Mouse (Mus musculus): ENCODE measurements at regions not wholly inside any gene's neighbourhood (a gene's known extent, or its start where the extent isn't known, plus 50 kb on each side); places are given as distances from the start of the nearest gene placed in this dataset.
A peak's percentile ranks its signal among the peaks of the same experiment; 100 is the strongest.

- no peak for DNase-seq (ENCODE audit: low spot score)
- Histone ChIP-seq H3K9ac (replicated peaks; ENCODE audit: low read depth, low read length) (no peak overlapping the region), H3K27ac (ENCODE audit: low read depth) (no peak overlapping the region), H3K27me3 (ENCODE audit: control insufficient read depth, insufficient read depth, low read length) (no peaks in the 10 kb centered on the region), H3K4me1 (ENCODE audit: control insufficient read depth, insufficient read depth) (no peaks in the 10 kb centered on the region), H3K4me3 (ENCODE audit: low read depth, low read length) (no peak overlapping the region), H3K36me3 (replicated peaks; ENCODE audit: control insufficient read depth, insufficient read depth, low read length) (no peaks in the 10 kb centered on the region), H3K9me3 (replicated peaks; ENCODE audit: control insufficient read depth, low read length) (no peaks in the 10 kb centered on the region), H3K4me2 (ENCODE audit: low read depth, low read length) (no peak overlapping the region)
- TF ChIP-seq EP300 (IDR thresholded peaks at IDR 0.05; ENCODE audit: low read depth) (no peak), CTCF (IDR thresholded peaks at IDR 0.05; ENCODE audit: low read depth) (no peak)
- 34% methylated on average over 4 of the region's 4 CpGs for whole genome bisulfite sequencing
- ATAC-seq (ENCODE audit: insufficient read depth, low read depth), result no peak
These were observed 440.1 kb upstream of the B3galt2 start for GRCm38 (mm10) chr1:143200213-143200889.

GRCm38 (mm10) chr1:143200971-143201370 lies 439.5 kb upstream of the B3galt2 start:
- TF ChIP-seq CTCF (IDR thresholded peaks at IDR 0.05; ENCODE audit: low read depth) (no peak), EP300 (IDR thresholded peaks at IDR 0.05; ENCODE audit: low read depth) (no peak)
- Histone ChIP-seq H3K36me3 (replicated peaks; ENCODE audit: control insufficient read depth, insufficient read depth, low read length) (no peaks in the 10 kb centered on the region), H3K9me3 (replicated peaks; ENCODE audit: control insufficient read depth, low read length) (no peaks in the 10 kb centered on the region), H3K27ac (ENCODE audit: low read depth) (no peak overlapping the region), H3K4me1 (ENCODE audit: control insufficient read depth, insufficient read depth) (no peaks in the 10 kb centered on the region), H3K4me2 (ENCODE audit: low read depth, low read length) (no peak overlapping the region), H3K9ac (replicated peaks; ENCODE audit: low read depth, low read length) (no peak overlapping the region), H3K4me3 (ENCODE audit: low read depth, low read length) (no peak overlapping the region), H3K27me3 (ENCODE audit: control insufficient read depth, insufficient read depth, low read length) (no peaks in the 10 kb centered on the region)
- DNase-seq (ENCODE audit: low spot score) (no peak), ATAC-seq (ENCODE audit: insufficient read depth, low read depth) (no peak)
- WGBS, result 78% methylated on average over 5 of the region's 5 CpGs

GRCm38 (mm10) chr1:143202182-143202581 lies 438.3 kb upstream of the B3galt2 start:
- H3K27ac ChIP-seq (ENCODE audit: low read depth), result no peak overlapping the region
- H3K27me3 ChIP-seq (ENCODE audit: control insufficient read depth, insufficient read depth, low read length), result no peaks in the 10 kb centered on the region
- no peak overlapping the region for H3K9ac ChIP-seq (replicated peaks; ENCODE audit: low read depth, low read length)
- H3K9me3 ChIP-seq (replicated peaks; ENCODE audit: control insufficient read depth, low read length), result no peaks in the 10 kb centered on the region
- no peaks in the 10 kb centered on the region for H3K36me3 ChIP-seq (replicated peaks; ENCODE audit: control insufficient read depth, insufficient read depth, low read length)
- H3K4me1 ChIP-seq (ENCODE audit: control insufficient read depth, insufficient read depth), result no peaks in the 10 kb centered on the region
- peak; percentile 30; the same call in 1 of the 2 replicates for ATAC-seq (ENCODE audit: insufficient read depth, low read depth)
- DNase-seq (ENCODE audit: low spot score), result no peak
- no peak overlapping the region for H3K4me2 ChIP-seq (ENCODE audit: low read depth, low read length)
- no peak for TF ChIP-seq EP300 (IDR thresholded peaks at IDR 0.05; ENCODE audit: low read depth)
- WGBS, result 53% methylated on average over 3 of the region's 3 CpGs
- H3K4me3 ChIP-seq (ENCODE audit: low read depth, low read length), result no peak overlapping the region

- H3K4me1 ChIP-seq (ENCODE audit: control insufficient read depth, insufficient read depth), result no peaks in the 10 kb centered on the region
- no peak for DNase-seq (ENCODE audit: low spot score)
- H3K27ac ChIP-seq (ENCODE audit: low read depth), result no peak overlapping the region
These were observed 436.4 kb upstream of the B3galt2 start for GRCm38 (mm10) chr1:143204070-143204469.

GRCm38 (mm10) chr1:143206995-143207394 lies 433.5 kb upstream of the B3galt2 start:
- H3K4me3 ChIP-seq (ENCODE audit: low read depth, low read length), result no peak overlapping the region
- WGBS, result 83% methylated on average over 3 of the region's 3 CpGs
- H3K27ac ChIP-seq (ENCODE audit: low read depth), result no peak overlapping the region
- no peaks in the 10 kb centered on the region for H3K36me3 ChIP-seq (replicated peaks; ENCODE audit: control insufficient read depth, insufficient read depth, low read length)
- H3K27me3 ChIP-seq (ENCODE audit: control insufficient read depth, insufficient read depth, low read length), result no peaks in the 10 kb centered on the region
- H3K4me1 ChIP-seq (ENCODE audit: control insufficient read depth, insufficient read depth), result no peaks in the 10 kb centered on the region
- TF ChIP-seq EP300 (IDR thresholded peaks at IDR 0.05; ENCODE audit: low read depth), result no peak
- no peak for TF ChIP-seq CTCF (IDR thresholded peaks at IDR 0.05; ENCODE audit: low read depth)
- no peak overlapping the region for H3K4me2 ChIP-seq (ENCODE audit: low read depth, low read length)
- ATAC-seq (ENCODE audit: insufficient read depth, low read depth), result no peak
- H3K9me3 ChIP-seq (replicated peaks; ENCODE audit: control insufficient read depth, low read length), result no peaks in the 10 kb centered on the region
- no peak for DNase-seq (ENCODE audit: low spot score)
- no peak overlapping the region for H3K9ac ChIP-seq (replicated peaks; ENCODE audit: low read depth, low read length)

More at GRCm38 (mm10) chr1:143204070-143204469, 436.4 kb upstream of the B3galt2 start:
- Histone ChIP-seq H3K9me3 (replicated peaks; ENCODE audit: control insufficient read depth, low read length) (no peaks in the 10 kb centered on the region), H3K4me3 (ENCODE audit: low read depth, low read length) (no peak overlapping the region), H3K9ac (replicated peaks; ENCODE audit: low read depth, low read length) (no peak overlapping the region), H3K36me3 (replicated peaks; ENCODE audit: control insufficient read depth, insufficient read depth, low read length) (no peaks in the 10 kb centered on the region), H3K27me3 (ENCODE audit: control insufficient read depth, insufficient read depth, low read length) (no peaks in the 10 kb centered on the region), H3K4me2 (ENCODE audit: low read depth, low read length) (no peak overlapping the region)
- TF ChIP-seq EP300 (IDR thresholded peaks at IDR 0.05; ENCODE audit: low read depth), result no peak
- no peak for TF ChIP-seq CTCF (IDR thresholded peaks at IDR 0.05; ENCODE audit: low read depth)
- no peak for ATAC-seq (ENCODE audit: insufficient read depth, low read depth)
